Mouse (Mus musculus) testis, postnatal 14 days (tissue): ENCODE results near the gene Aph1a.
A peak's percentile ranks its signal among the peaks of the same experiment; 100 is the strongest.
"Not testable (repeated sequence)": the region's sequence is repeated elsewhere in the genome, so short reads cannot be mapped to it uniquely, and the experiment has no call there.

Source experiments
- DNase-seq: peaks from one replicate; pipeline ENCODE4 v3.0.0; 2021; ENCODE audit warnings: low spot score

Gene Aph1a

GRCm38 (mm10) chr3:95893606-95894316, at the start of gene Aph1a:
TSS of gene Aph1a (plus strand) at chr3:95893969.
- peak; percentile 97 for DNase-seq

DNA sequence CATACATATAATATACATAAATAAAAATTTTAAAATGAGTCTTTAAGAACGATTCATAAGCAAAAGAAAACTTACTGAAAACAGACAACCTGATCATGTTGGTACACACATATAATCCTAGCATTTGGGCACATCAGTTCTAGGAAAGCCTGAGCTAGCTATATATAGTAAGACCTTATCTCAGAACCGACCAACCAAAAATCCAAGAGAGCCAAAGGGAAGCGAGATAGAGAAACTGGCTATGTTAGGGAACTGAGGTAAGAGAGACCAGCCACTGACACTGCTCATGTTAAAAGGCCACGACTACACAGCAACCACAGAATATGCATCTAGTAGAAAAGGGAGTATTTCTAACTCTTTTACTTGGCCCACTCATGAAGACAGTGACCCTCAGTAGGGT, 43.2 kb upstream of the Aph1a start:
- DNase-seq, result no peak

DNA sequence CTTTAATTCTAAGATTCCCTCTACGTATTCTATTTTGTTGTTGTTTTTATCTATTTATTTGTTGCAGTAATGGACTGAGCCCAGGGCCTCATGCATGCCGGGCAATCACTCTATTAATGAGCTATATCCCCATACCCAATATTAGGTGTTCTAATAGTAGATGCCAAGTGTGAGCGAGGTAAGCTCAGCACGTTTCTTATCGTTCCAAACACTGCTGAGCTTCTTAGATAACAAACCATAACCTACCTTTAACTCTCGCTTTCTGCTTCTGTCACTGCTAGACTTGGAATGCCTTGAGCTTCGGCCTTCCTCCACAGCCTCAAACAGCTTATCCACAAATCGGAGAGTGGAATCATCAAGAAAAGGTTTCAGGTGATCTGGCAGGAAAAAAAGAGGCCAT, 42.5 kb upstream of the Aph1a start:
- no peak for DNase-seq

DNA sequence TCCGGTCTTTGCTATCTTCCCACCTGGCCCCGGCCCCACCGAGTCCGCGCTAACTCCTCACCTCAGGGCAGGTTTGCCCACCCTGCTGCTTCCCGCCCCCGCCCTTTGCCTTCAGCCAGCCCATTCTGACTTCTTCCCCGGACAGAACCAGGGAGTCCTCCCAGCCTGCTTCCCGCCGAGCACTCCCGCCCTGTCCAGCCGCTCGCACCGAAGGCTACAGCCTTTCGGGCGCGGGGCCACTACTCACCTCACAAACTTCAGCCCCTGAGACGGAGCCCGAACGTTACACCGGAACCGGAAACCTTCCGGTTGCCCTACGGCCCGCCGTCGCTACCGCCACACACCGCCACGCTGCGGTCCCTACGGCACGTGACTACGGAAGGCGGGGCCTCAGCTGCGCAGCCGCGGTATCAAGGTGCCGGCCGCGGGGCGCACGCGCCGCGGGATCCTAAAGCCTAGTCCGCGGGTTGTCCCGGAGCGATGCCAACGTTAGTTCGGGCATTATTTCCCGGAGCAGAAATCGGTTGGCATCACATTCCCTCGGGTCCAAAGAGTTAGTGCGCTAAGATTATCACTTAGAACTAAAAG, 38.2 kb upstream of the Aph1a start, which contains the start of gene Prpf3:
Prpf3 (minus strand) TSS at position 384 of the 588 bp plus-strand sequence.
- DNase-seq, result peak; percentile 95

GRCm38 (mm10) chr3:95856115-95856514, 37.7 kb upstream of the Aph1a start:
- DNase-seq, result no peak

DNA sequence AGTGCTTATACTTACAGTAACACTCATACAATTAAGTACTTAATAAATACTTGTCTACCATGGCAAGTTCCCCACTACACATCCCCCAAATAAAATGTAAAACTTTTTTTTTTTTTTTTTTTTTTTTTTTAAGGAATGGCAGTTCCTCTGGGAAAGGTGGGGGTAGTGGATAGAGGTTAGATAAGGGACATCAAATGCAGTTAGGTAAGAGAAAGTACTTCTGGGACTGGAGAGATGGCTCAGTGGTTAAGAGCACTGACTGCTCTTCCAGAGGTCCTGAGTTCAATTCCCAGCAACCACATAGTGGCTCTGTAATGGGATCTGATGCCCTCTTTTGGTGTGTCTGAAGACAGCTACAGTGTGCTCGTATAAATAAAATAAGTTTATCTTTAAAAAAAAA, 36.7 kb upstream of the Aph1a start:
- not testable (repeated sequence) for DNase-seq

GRCm38 (mm10) chr3:95858278-95858677, 35.5 kb upstream of the Aph1a start:
- DNase-seq, result not testable (repeated sequence)

- DNase-seq, result no peak
Measured at GRCm38 (mm10) chr3:95860323-95860722, 33.4 kb upstream of the Aph1a start.

DNA sequence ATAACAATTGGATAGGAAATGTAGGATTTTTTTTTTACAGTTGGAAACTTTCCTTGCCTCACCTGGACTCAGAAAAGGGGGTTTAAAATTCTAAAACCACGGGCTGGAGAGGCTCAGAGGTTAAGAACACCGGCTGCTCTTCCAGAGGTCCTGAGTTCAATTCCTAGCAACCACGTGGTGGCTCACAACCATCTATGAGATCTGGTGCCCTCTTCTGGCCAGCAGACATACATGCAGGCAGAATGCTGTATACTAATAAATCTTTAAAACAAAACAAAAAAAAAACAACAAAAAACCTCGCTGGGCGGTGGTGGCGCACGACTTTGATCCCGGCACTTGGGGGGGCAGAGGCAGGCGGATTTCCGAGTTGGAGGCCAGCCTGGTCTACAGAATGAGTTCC, 32.6 kb upstream of the Aph1a start:
- DNase-seq, result no peak

DNA sequence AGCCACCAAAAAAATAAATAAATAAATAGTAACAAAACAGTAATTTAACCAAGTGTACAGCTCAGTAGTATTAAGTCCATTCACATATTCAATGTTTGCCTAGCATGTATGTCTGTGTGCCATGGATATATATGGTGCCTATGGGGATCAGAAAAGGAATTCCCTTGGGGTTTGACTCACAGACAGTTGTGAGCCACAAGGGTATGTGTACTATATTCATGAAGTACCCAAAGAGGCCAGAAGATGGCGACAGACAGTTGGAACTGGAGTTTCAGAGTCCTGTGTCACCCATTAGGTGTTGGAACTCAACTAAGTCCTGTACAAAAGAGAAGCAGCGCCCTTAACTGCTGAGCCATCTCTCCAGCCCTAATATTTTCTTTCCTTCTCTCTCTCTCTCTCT, 32.0 kb upstream of the Aph1a start:
- peak; percentile 70 for DNase-seq

GRCm38 (mm10) chr3:95863578-95863977, 30.2 kb upstream of the Aph1a start:
- DNase-seq, result no peak

GRCm38 (mm10) chr3:95865050-95865449, 28.7 kb upstream of the Aph1a start:
- no peak for DNase-seq

DNA sequence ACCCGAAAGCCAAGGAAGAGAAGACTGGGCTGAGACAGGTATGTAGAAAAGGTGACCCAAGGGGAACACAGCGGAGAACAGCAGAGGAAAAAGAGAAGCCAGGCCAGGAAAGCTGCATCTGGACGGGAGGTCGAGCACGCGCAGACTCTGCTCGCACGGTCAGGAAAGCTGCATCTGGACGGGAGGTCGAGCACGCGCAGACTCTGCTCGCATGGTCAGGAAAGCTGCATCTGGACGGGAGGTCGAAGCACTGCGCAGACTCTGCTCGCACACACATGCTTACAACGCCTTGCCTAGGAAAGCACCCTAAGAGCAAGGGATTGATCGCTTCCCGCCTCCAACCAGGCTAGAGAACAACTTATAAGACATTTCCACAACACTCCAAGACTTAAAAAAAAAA, 28.2 kb upstream of the Aph1a start:
- no peak for DNase-seq

DNA sequence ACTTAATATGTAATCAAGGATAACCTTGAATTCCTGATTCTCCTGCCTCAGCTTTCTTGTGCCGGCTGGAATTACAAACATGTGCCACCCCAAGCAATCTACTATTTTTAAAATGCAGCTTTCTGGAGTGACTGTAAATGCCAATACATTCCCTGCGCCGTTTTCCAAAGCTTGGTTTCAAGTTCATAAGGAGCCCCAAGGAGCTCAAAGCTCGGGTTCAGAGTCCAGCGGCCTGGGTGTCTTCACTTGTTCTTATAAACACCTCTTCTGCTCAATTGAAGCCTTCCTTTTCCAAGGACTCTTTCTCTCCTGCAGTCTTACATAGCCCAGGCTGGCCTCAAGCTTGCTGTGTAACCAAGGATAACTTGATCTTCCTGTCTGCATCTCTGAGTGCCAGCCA, 27.7 kb upstream of the Aph1a start:
- no peak for DNase-seq

DNA sequence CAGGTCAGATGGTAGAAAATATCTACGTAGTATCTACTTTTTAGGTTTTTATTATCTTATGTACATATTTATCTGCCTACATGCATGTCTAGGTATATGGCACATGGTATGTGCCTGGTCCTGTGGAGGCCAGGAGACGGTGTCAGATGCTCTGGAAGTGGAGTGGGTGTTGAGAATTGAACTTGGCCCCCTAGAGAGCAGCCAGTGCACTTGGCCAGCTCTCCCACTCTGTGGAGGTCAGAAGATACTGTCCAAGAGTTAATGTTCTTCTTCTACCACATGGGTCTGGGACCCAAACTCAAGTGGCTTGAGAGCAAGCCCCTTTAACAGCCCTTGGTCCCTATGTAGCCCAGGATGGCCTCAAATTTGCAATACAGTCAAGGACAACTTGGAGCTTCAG, 26.4 kb upstream of the Aph1a start:
- DNase-seq, result no peak

GRCm38 (mm10) chr3:95870976-95871375, 22.8 kb upstream of the Aph1a start:
- DNase-seq, result no peak

DNA sequence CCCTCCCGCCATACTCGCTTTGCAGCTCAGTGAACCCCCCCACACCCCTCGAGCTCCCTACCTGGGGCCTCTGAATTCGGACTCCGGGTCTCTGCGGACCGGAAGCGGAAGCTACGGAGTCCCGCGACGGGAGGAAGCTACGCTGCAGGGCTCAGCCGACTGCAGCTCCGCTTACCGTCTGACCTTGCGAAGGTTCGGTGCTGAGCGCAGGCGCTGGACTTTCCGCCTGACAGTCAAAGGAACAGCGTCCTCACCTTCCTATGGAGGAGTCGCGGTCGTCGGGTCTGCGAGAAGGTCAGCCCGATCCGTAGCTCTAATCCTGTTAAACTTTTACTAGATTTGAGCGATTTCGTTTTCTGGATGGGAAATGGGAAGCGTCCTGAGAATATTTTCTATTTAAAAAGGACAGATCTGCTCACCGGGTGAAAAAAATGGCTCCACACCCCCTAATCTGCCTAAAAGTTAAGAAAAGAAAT, 22.3 kb upstream of the Aph1a start, which contains the start of gene Mrps21:
Mrps21 (minus strand) TSS at position 128 of the 476 bp plus-strand sequence.
- DNase-seq, result peak; percentile 89

- no peak for DNase-seq
Measured at GRCm38 (mm10) chr3:95872048-95872447, 21.7 kb upstream of the Aph1a start.

DNA sequence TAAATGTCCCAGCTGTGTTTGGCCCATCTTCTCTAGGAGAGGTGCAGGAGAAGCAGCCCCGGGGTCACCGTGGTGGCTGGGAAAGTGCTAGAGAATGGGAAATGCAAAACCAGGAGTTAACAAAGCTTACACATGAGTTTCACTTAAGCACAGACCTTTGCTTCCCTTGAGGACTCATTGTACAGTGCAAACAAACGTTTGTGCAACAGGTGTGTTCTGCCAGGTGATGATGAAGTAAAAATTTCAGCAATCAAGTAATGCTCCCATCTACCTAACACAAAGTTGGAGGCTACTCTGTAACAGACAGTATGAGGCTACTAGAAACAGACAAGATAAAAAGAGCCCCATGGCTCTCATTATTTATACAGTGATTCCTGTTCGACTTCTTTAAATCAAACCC, 14.7 kb upstream of the Aph1a start:
- DNase-seq, result no peak

DNA sequence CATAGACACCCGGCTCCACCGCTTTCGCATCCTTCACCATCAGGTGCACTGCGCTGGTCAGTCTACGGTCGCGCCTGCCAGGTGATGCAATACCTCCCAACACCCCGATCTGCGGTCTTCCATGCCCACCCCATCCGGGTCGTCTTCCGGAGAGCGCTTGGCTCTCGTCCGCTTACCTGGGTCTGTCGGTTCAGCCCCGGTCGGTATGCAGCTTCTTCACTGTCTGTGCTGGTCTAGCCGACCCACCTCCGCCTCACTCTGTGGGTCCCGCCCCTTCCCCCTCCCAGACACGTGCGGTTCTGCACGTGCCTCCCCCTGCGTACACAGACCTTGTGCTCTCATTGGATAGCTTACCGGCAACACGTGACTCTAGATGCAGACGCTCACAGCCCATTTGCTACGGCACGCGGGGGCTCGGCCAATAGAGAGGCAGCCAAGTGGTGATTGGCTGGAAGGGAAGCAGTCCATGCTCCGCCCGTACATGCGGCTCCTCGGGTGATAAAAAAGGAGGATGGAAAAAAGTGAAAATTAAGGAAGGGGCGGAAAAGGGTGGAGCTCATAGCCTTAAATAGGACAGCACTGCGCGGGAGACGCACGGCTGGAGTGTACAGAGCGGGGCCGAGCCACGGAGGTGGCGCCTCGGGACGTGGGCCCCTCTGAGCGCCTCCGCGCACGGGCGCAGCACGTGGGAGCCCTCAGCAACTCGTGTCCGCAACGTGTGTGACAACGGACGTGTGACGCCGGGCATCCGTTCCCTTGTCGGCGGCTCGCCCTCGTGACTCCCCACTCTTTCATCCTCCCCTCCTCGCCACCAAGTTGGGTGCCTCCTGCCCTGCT, 11.6 kb upstream of the Aph1a start, which contains the start of gene Ciart:
Ciart (minus strand) TSS at position 273 of the 837 bp plus-strand sequence.
- DNase-seq, result peak; percentile 99

- DNase-seq, result peak; percentile 60
Measured at GRCm38 (mm10) chr3:95882816-95883425, 10.8 kb upstream of the Aph1a start.

DNA sequence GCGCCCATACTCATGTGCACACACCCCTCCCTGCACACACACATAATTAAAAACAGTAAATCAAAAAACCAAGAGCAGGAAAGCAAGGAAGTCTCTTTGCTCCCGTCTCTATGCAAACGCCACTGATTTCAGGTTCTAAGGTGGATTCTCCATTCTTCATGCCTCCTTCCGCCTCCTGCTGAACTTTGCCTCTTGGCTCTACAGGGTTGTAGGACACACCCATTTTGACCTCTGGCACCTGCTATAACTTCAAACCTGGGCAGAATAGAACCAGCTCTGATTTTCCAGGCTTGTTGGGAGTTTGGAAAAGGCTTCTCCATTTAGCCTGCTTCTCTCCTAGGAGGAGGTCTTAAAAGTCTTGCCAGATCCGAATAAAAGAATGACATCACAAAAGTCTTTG, 9.4 kb upstream of the Aph1a start:
- DNase-seq, result no peak
